16 mouse cellular contexts compared by ENCODE assay signal in genomic region chr5:118079354-118079753, GRCm38 (mm10). TPM values are rescaled to one million over a fixed set of nuclear protein-coding genes. Genes with fewer than 3 reads are reported as not detected.
DNase-seq lines count a peak whose midpoint lies in the region; ATAC-seq and TF ChIP-seq lines count a peak whose summit lies in the region.
"Had no signal": no experiment of that assay in that cellular context is flagged by ENCODE, and none has a peak within 500 bp of the region (broad histone marks: within the 10 kb centered on the region; RNA-seq: fewer than 3 reads in every experiment).

No protein-coding gene starts in this region.

- H3K36me3 ChIP-seq in forebrain, postnatal 0 days (ENCODE audit: insufficient read depth), result 0 out of 2 replicates have a peak, but pooled peaks cover 10% of the 10 kb centered on the region
- peaks cover 28% of the 10 kb centered on the region for H3K36me3 ChIP-seq in neural tube, embryonic 12.5 days

- peak; percentile 52 to 58 for DNase-seq in left cerebral cortex, postnatal 14 days (ENCODE audit: low spot score in 2 of 2)
- no peak for DNase-seq in left cerebral cortex, adult 11 months (ENCODE audit: low spot score)
- peak; percentile 67 for DNase-seq in NIH3T3 (ENCODE audit: low read depth)
- no peak for DNase-seq in forebrain, postnatal 0 days
- DNase-seq in cerebellum, adult 9-11 months, result no peak
- no peak for DNase-seq in thymus, postnatal 4 days
- no peak for DNase-seq in layer of hippocampus, adult 8-10 months (ENCODE audit: low spot score in 2 of 2)
- DNase-seq: cerebellum, adult 9-10 months; gastrocnemius, postnatal 10 days; layer of hippocampus, adult 9-11 months; lung, embryonic 14.5 days; right cerebral cortex, postnatal 14 days had no signal

- no peaks in the 10 kb centered on the region for H3K27me3 ChIP-seq in forebrain, postnatal 0 days (ENCODE audit: insufficient read depth, low read length)
- no peaks in the 10 kb centered on the region for H3K27me3 ChIP-seq in neural tube, embryonic 12.5 days (replicated peaks)
- H3K27me3 ChIP-seq: embryonic facial prominence, embryonic 12.5 days; intestine, embryonic 15.5 days; limb, embryonic 12.5 days had no signal

- no peak overlapping the region for H3K4me2 ChIP-seq in forebrain, postnatal 0 days (ENCODE audit: low read depth)
- 0 out of 2 replicates have a peak overlapping the region, but pooled peaks have one; percentile 7 for H3K4me2 ChIP-seq in neural tube, embryonic 12.5 days (replicated peaks)
- H3K4me2 ChIP-seq: embryonic facial prominence, embryonic 12.5 days; intestine, embryonic 15.5 days; limb, embryonic 12.5 days; lung, embryonic 14.5 days had no signal

- ATAC-seq in forebrain, postnatal 0 days, result no peak
- 0 out of 2 replicates have a peak, but pooled peaks have one; percentile 24 for ATAC-seq in neural tube, embryonic 12.5 days (ENCODE audit: low FRiP score, low read depth)
- ATAC-seq: intestine, embryonic 15.5 days had no signal

- no peak overlapping the region for H3K9ac ChIP-seq in forebrain, postnatal 0 days
- no peak overlapping the region for H3K9ac ChIP-seq in neural tube, embryonic 12.5 days
- H3K9ac ChIP-seq: embryonic facial prominence, embryonic 12.5 days; intestine, embryonic 15.5 days; limb, embryonic 12.5 days; lung, embryonic 14.5 days had no signal

- WGBS in forebrain, postnatal 0 days, result 31% methylated on average over 6 of the region's 6 CpGs
- WGBS in neural tube, embryonic 12.5 days, result 55% methylated on average over 6 of the region's 6 CpGs

- intact Hi-C loops in left cerebral cortex, postnatal 14 days (cut with DNase I), result no loop called here

- H3K9me3 ChIP-seq in forebrain, postnatal 0 days (ENCODE audit: low read length), result no peaks in the 10 kb centered on the region
- H3K9me3 ChIP-seq in neural tube, embryonic 12.5 days, result no peaks in the 10 kb centered on the region
- H3K9me3 ChIP-seq: embryonic facial prominence, embryonic 12.5 days; intestine, embryonic 15.5 days; limb, embryonic 12.5 days had no signal

- H3K4me1 ChIP-seq in forebrain, postnatal 0 days (ENCODE audit: insufficient read depth), result peaks cover 19% of the 10 kb centered on the region
- H3K4me1 ChIP-seq in neural tube, embryonic 12.5 days, result peaks cover 65% of the 10 kb centered on the region

- TF ChIP-seq CTCF in forebrain, postnatal 0 days (IDR thresholded peaks at IDR 0.05; ENCODE audit: low read depth), result no peak

- no peak overlapping the region for H3K4me3 ChIP-seq in forebrain, postnatal 0 days (ENCODE audit: low read depth, low read length)
- no peak overlapping the region for H3K4me3 ChIP-seq in neural tube, embryonic 12.5 days
- H3K4me3 ChIP-seq: embryonic facial prominence, embryonic 12.5 days; intestine, embryonic 15.5 days; limb, embryonic 12.5 days had no signal

- H3K27ac ChIP-seq in forebrain, postnatal 0 days (ENCODE audit: low read depth, low read length), result peak overlapping the region; percentile 40; the same call in 1 of the 2 replicates
- no peak overlapping the region for H3K27ac ChIP-seq in neural tube, embryonic 12.5 days
- H3K27ac ChIP-seq: embryonic facial prominence, embryonic 12.5 days; intestine, embryonic 15.5 days; limb, embryonic 12.5 days had no signal

RNA-seq across cellular contexts. Expression of gene Tesc, which starts 51.8 kb away (rescaled TPM):
- total RNA-seq in left cerebral cortex, postnatal 14 days (2021), result 10 to 100 TPM; 58.0 to 60.3 TPM
- 8.5 and 13.0 TPM in 2 replicates for total RNA-seq in forebrain, postnatal 0 days (2014; rRNA removed)
- 12.2 and 19.9 TPM in 2 replicates for polyA plus RNA-seq in forebrain, postnatal 0 days (2015; fragmentation: Nextera tagmentation; extraction: Ambion mirVana)
- polyA plus RNA-seq in neural tube, embryonic 12.5 days (2016; fragmentation: Nextera tagmentation; extraction: Ambion mirVana), result 1.4 and 1.8 TPM in 2 replicates
- total RNA-seq in layer of hippocampus, adult 8-10 months (2022), result 10 to 100 TPM; 63.1 to 86.1 (median 73.9) TPM

Comparison
In these comparisons a context has a peak if more than half of its experiments do, and no peak if none do; other contexts are left out.
1. DNase-seq: peak in left cerebral cortex, postnatal 14 days (2 of 2) and NIH3T3 (single experiment); none in left cerebral cortex, adult 11 months (single experiment), forebrain, postnatal 0 days (single experiment), cerebellum, adult 9-11 months (single experiment), thymus, postnatal 4 days (single experiment) and layer of hippocampus, adult 8-10 months (0 of 2).